Mouse (Mus musculus) midbrain, embryonic 15.5 days (tissue): Measurements from ENCODE around the gene Fndc3b. TPM values are rescaled to one million over a fixed set of nuclear protein-coding genes. Genes with fewer than 3 reads are reported as not detected.

Experiments used
- ATAC-seq: fragments of 200-750 bp; cut with Nextera tagmentation; replicated peaks from 2 replicates; pipeline ENCODE4 v1.8.0; 2017; ENCODE audit warnings: moderate TSS enrichment
- H3K27ac ChIP-seq: fragments of 300-500 bp; sonication (generic); 2 replicates; pipeline ENCODE4 v1.5.1; 2015; ENCODE audit warnings: mild to moderate bottlenecking, inconsistent platforms
- H3K27me3 ChIP-seq: fragments of 300-500 bp; sonication (generic); replicated peaks from 2 replicates; pipeline ENCODE4 v1.6.1; 2015; ENCODE audit warnings: inconsistent platforms
- H3K36me3 ChIP-seq: fragments of 300-500 bp; sonication (generic); replicated peaks from 2 replicates; pipeline ENCODE4 v1.6.1; 2015; ENCODE audit warnings: inconsistent platforms
- H3K4me1 ChIP-seq: fragments of 300-500 bp; sonication (generic); 2 replicates; pipeline ENCODE4 v1.6.1; 2015; ENCODE audit warnings: inconsistent platforms
- H3K4me2 ChIP-seq: fragments of 300-500 bp; sonication (generic); 2 replicates; pipeline ENCODE4 v1.6.1; 2015; ENCODE audit warnings: inconsistent platforms, mild to moderate bottlenecking, moderate library complexity
- H3K4me3 ChIP-seq: fragments of 300-500 bp; sonication (generic); 2 replicates; pipeline ENCODE4 v1.5.1; 2015; ENCODE audit warnings: mild to moderate bottlenecking, inconsistent platforms
- H3K9ac ChIP-seq: fragments of 300-500 bp; sonication (generic); 2 replicates; pipeline ENCODE4 v1.6.1; 2015; ENCODE audit warnings: mild to moderate bottlenecking, inconsistent platforms
- H3K9me3 ChIP-seq: fragments of 300-500 bp; sonication (generic); 2 replicates; pipeline ENCODE4 v1.6.1; 2016; ENCODE audit warnings: inconsistent platforms
- WGBS: fragments of 180-500 bp; shearing (Covaris S2); methylation state at CpG from one replicate; pipeline ENCODE4 v1.1.7; 2015; ENCODE audit warnings: mixed read lengths; 5-methylcytosine and 5-hydroxymethylcytosine counted together
- polyA plus RNA-seq: library from polyadenylated mRNA; unstranded; fragments of >200 nt; fragmentation: Nextera tagmentation; extraction: Ambion mirVana; gene quantifications from 2 replicates; pipeline ENCODE4 v1.2.1, GENCODE M21; 2015

Gene Fndc3b
- polyA plus RNA-seq, 1 experiment from 2014 or later = 9.7 TPM

DNA sequence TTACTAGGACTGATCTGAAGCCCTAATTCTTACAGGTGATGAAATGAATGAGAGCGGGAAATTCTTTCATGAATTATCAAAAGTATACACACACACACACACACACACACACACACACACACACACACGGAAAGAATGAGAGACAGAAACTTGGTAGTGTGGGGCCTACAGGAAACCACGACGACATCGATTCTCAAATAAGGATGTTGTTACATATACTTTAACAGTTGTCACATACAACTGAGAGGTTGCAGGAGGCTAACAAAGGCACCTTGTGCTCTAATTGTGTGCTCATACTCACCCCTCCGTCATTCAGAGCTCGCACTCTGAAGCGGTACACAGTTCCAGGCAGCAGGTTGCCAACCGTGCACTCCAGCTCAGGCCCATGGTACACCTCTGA, 252.7 kb downstream of the Fndc3b start:
- Histone ChIP-seq H3K4me3 (no peak overlapping the region), H3K4me2 (no peak overlapping the region), H3K27ac (no peak overlapping the region), H3K36me3 (no peaks in the 10 kb centered on the region), H3K9me3 (no peaks in the 10 kb centered on the region), H3K27me3 (no peaks in the 10 kb centered on the region), H3K9ac (no peak overlapping the region), H3K4me1 (no peaks in the 10 kb centered on the region)
- ATAC-seq = no peak
- WGBS = 93% methylated on average over 9 of the region's 9 CpGs

DNA sequence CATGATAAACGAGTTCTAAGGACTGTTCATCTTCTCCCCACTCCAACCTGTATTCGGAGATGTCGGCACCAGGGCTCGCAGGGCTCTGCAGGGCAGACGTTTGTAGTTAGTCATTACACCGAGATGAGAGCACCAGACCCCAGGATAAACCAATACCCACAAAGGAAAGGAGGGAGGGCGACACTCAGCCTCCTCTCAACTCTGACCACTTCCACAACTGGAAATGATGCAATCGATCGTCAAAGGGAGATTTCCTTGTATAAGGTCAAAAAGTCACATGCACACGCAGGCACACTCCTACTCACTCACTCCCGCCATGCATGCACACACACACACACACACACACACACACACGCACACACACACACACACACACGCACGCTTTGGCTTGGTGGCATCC, 254.6 kb downstream of the Fndc3b start:
- no peak for ATAC-seq
- Histone ChIP-seq H3K36me3 (no peaks in the 10 kb centered on the region), H3K4me2 (no peak overlapping the region), H3K4me3 (no peak overlapping the region), H3K9me3 (no peaks in the 10 kb centered on the region), H3K9ac (no peak overlapping the region), H3K4me1 (no peaks in the 10 kb centered on the region), H3K27me3 (no peaks in the 10 kb centered on the region), H3K27ac (no peak overlapping the region)
- WGBS = 90% methylated on average over 14 of the region's 14 CpGs

DNA sequence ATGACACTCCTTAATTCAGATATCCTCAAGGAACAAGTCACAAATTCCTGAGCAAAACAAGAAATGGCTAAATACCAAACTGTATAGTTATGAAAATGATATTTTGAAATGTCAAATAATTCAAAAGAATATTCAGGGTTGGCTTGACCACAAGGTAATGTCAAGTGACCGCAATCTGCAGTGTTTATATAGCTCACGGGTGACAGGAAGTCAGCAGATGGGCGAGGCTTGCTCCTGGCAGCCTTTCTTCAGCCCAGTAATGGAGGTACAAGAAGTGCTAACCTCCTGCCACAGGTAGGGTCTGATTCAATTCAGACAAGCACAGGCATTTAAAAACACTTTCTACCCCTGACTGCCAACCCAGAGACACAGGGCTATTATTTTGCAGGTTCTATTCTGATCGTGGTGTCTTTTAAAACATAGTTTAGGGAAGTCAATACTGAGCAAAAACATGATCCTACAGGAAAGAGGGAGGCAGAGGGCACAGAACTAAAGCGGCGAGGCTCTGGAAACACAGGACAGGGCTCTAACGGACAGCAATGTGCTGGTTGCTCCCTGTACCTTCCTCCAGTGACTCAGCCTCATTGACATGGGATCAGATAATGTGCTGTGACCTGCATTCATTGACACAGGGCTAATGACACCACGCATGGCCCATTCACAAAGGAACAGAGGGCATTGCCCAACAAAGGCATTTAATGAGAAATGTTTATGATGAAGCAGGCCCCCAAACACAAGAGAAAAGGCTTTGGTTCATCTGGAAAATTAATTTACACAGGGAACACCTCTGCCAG, 256.5 kb downstream of the Fndc3b start:
- Histone ChIP-seq H3K36me3 (no peaks in the 10 kb centered on the region), H3K27ac (no peak overlapping the region), H3K27me3 (no peaks in the 10 kb centered on the region), H3K4me1 (no peaks in the 10 kb centered on the region), H3K9ac (no peak overlapping the region), H3K4me2 (no peak overlapping the region), H3K9me3 (no peaks in the 10 kb centered on the region), H3K4me3 (no peak overlapping the region)
- WGBS = 81% methylated on average over 8 of the region's 8 CpGs
- no peak for ATAC-seq

DNA sequence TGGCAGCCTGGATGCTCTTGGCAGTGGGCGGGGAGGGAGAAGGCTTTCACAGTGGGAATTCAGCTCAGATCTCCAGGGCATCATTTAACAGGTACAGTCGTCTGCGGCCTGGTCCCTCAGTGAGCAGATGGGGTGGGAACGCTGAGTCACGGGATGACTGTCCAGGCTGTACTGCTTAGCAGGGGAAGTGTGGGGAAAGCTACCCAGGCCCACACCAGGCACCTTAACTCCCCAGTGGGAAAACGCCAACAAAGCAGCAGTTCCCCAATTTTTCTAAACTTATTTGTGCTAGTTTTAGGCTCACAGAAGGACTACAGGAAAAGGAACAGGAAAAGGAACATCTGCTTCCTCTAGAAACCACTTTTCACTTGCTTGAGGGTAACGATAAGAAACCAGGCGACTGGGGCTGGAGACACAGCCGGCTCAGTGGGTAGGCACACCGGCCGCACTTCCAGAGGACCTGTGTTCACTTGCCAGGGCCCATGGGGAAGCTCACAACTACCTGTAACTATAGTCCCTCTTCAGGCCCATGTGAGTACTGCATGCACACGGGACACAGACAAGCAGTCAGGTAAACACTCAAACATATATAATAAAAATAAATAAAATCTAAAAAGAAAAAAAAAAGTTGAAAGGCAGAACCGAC, 257.5 kb downstream of the Fndc3b start:
- WGBS = 90% methylated on average over 13 of the region's 13 CpGs
- H3K4me3 ChIP-seq = no peak overlapping the region
- H3K9me3 ChIP-seq = no peaks in the 10 kb centered on the region

DNA sequence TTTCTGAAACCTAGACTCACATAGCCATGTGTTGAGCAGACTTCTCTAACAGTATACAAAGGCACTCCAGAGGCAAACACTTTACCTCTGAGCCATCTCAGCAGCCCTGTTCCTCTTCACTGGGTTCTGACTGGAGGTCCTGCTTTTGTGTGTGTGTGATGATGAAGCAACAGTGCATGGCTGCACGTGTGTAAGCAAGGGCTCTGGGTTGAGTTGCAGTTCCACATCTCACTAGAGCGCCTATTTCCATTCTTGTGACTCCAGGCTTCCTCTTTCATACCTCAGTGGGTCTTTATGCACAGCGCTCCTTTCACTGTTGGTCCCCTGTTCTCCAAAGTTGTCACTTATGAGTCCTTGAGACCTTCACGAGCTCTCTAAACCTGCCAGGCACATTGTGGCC, 261.7 kb downstream of the Fndc3b start:
- Histone ChIP-seq H3K27ac (no peak overlapping the region), H3K36me3 (no peaks in the 10 kb centered on the region), H3K4me3 (no peak overlapping the region), H3K27me3 (no peaks in the 10 kb centered on the region), H3K4me1 (no peaks in the 10 kb centered on the region), H3K4me2 (no peak overlapping the region), H3K9ac (no peak overlapping the region), H3K9me3 (no peaks in the 10 kb centered on the region)
- ATAC-seq = no peak
- WGBS = 88% methylated on average over 4 of the region's 4 CpGs

More for the DNA sequence above, 257.5 kb downstream of the Fndc3b start:
- Histone ChIP-seq H3K4me1 (no peaks in the 10 kb centered on the region), H3K36me3 (no peaks in the 10 kb centered on the region), H3K27ac (no peak overlapping the region), H3K27me3 (no peaks in the 10 kb centered on the region), H3K9ac (no peak overlapping the region), H3K4me2 (no peak overlapping the region)
- ATAC-seq = no peak

DNA sequence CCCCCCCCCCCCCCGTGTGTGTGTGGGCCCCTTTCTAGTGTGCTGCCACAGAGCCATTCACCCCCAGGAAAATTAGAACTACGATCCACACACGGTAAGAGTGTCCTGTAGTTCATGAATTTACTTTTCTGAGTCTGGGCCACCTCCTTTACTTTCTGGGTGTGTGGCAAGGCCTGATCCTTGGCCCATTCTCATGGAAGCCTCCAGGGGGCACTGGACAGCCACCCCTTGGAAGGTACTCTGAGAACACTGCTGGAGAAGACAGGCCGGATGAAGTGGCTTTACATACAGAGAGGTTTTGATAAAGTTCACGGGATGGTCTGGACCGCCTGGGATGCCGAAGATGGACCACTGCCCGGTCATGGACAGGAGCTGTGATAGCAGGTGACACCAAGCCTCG, 262.7 kb downstream of the Fndc3b start:
- H3K4me3 ChIP-seq = no peak overlapping the region
- no peak overlapping the region for H3K27ac ChIP-seq
- no peaks in the 10 kb centered on the region for H3K27me3 ChIP-seq
- no peaks in the 10 kb centered on the region for H3K4me1 ChIP-seq
- WGBS = 85% methylated on average over 9 of the region's 9 CpGs
- H3K9me3 ChIP-seq = no peaks in the 10 kb centered on the region
- no peak overlapping the region for H3K9ac ChIP-seq
- no peak overlapping the region for H3K4me2 ChIP-seq
- ATAC-seq = no peak
- H3K36me3 ChIP-seq = no peaks in the 10 kb centered on the region

- Histone ChIP-seq H3K27ac (no peak overlapping the region), H3K9ac (no peak overlapping the region), H3K4me2 (no peak overlapping the region), H3K4me1 (no peaks in the 10 kb centered on the region), H3K9me3 (no peaks in the 10 kb centered on the region), H3K27me3 (no peaks in the 10 kb centered on the region), H3K4me3 (no peak overlapping the region), H3K36me3 (no peaks in the 10 kb centered on the region)
- ATAC-seq = no peak
- WGBS = 79% methylated on average over 16 of the region's 16 CpGs
Measured at GRCm38 (mm10) chr3:27439704-27440103, 271.4 kb downstream of the Fndc3b start.

DNA sequence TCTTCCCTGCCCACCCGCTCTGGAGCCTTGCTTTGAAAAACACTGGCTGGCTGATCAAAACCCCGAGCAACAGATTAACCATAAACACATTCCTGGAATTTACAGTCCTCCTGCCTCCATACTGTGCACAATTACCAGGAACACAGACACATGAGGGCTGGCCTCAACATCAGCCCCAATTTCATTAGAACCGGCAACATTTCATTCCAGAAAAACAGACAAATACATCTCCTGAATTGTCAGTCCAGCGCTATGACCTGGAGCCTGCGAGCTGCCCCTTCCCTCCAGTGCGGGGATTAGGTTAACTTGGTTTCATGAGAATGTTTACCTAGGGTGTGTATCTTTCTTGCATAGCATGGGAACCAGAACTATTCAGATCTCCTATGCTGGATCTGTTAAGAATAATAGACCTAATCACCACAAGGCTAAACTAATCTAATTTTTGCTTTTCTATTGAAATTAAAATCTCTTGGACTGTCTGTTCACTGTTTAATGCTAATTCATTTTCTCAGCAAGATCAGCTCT, 275.9 kb downstream of the Fndc3b start:
- Histone ChIP-seq H3K36me3 (no peaks in the 10 kb centered on the region), H3K27me3 (no peaks in the 10 kb centered on the region), H3K9ac (no peak overlapping the region), H3K4me2 (no peak overlapping the region), H3K9me3 (no peaks in the 10 kb centered on the region), H3K27ac (no peak overlapping the region), H3K4me1 (no peaks in the 10 kb centered on the region), H3K4me3 (no peak overlapping the region)
- 53% methylated on average over 6 of the region's 6 CpGs for WGBS
- no peak for ATAC-seq

DNA sequence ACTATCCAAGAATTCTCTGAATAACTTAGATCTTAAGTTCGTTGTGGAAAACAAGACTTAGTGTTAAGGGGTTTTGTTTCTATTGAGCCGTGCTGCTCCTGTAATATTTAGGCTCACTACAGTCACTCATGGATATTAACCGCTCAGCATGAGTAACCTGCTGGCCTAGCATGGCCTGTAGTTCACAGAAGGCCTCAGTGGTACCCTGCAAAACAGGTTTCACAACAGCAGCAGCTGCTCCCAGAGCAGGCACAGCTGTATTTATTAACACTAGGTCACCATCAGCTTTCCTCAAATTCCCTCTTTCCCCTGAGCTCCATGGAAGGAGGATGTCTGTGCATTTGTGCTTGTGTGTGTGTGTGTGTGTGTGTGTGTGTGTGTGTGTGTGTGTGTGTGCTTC, 278.1 kb downstream of the Fndc3b start:
- no peaks in the 10 kb centered on the region for H3K9me3 ChIP-seq
- no peak overlapping the region for H3K4me3 ChIP-seq
- no peak overlapping the region for H3K4me2 ChIP-seq
- ATAC-seq = no peak
- H3K27me3 ChIP-seq = no peaks in the 10 kb centered on the region
- no peaks in the 10 kb centered on the region for H3K4me1 ChIP-seq
- H3K9ac ChIP-seq = no peak overlapping the region
- WGBS = 84% methylated on average over 3 of the region's 3 CpGs
- H3K36me3 ChIP-seq = no peaks in the 10 kb centered on the region
- no peak overlapping the region for H3K27ac ChIP-seq

GRCm38 (mm10) chr3:27430621-27431263, 280.4 kb downstream of the Fndc3b start:
- 74% methylated on average over 13 of the region's 13 CpGs for WGBS
- H3K4me1 ChIP-seq = no peaks in the 10 kb centered on the region
- peak; percentile 65; the same call in 1 of the 2 replicates for ATAC-seq
- H3K4me3 ChIP-seq = no peak overlapping the region
- H3K9me3 ChIP-seq = no peaks in the 10 kb centered on the region
- H3K4me2 ChIP-seq = no peak overlapping the region
- no peak overlapping the region for H3K27ac ChIP-seq
- no peak overlapping the region for H3K9ac ChIP-seq
- H3K36me3 ChIP-seq = no peaks in the 10 kb centered on the region
- no peaks in the 10 kb centered on the region for H3K27me3 ChIP-seq

GRCm38 (mm10) chr3:27427406-27427805, 283.7 kb downstream of the Fndc3b start:
- Histone ChIP-seq H3K27ac (no peak overlapping the region), H3K9ac (no peak overlapping the region)
- ATAC-seq = no peak

GRCm38 (mm10) chr3:27424049-27424667, 286.9 kb downstream of the Fndc3b start:
- ATAC-seq = no peak

More at GRCm38 (mm10) chr3:27427406-27427805, 283.7 kb downstream of the Fndc3b start:
- no peak overlapping the region for H3K4me2 ChIP-seq
- no peaks in the 10 kb centered on the region for H3K27me3 ChIP-seq
- 91% methylated on average over 6 of the region's 6 CpGs for WGBS
- H3K4me3 ChIP-seq = no peak overlapping the region
- H3K36me3 ChIP-seq = no peaks in the 10 kb centered on the region
- no peaks in the 10 kb centered on the region for H3K9me3 ChIP-seq
- no peaks in the 10 kb centered on the region for H3K4me1 ChIP-seq

More at GRCm38 (mm10) chr3:27424049-27424667, 286.9 kb downstream of the Fndc3b start:
- Histone ChIP-seq H3K27ac (no peak overlapping the region), H3K4me3 (no peak overlapping the region), H3K27me3 (no peaks in the 10 kb centered on the region), H3K36me3 (no peaks in the 10 kb centered on the region), H3K4me1 (no peaks in the 10 kb centered on the region), H3K4me2 (no peak overlapping the region), H3K9me3 (no peaks in the 10 kb centered on the region), H3K9ac (no peak overlapping the region)
- WGBS = 92% methylated on average over 11 of the region's 11 CpGs
